Mouse (Mus musculus): Measurements from ENCODE around the gene Tmem232.
A peak's percentile ranks its signal among the peaks of the same experiment; 100 is the strongest.
"Not testable (repeated sequence)": the region's sequence is repeated elsewhere in the genome, so short reads cannot be mapped to it uniquely, and the experiment has no call there.

Gene Tmem232

DNA sequence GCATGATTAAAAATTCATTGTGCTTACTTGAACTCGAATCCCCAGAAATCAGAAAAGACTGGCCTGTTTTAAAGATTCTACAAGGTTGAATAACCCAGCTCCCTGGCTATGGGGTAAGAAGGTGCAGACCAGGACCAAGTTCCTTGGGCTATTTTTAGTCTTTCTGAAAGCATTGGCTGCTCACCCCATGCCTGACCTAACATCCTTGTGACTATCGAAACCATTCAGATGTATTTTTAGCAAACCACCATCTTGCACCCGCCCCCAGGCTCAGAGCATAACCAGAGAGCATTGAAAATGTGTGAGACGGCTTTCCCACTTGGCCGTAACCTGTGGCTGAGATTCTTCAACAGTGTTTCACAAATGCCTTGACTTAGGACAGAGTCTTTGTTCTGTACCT is 13.1 kb downstream of the Tmem232 start:
- no peak for DNase-seq (ENCODE audit: low spot score in 2 of 2)

DNA sequence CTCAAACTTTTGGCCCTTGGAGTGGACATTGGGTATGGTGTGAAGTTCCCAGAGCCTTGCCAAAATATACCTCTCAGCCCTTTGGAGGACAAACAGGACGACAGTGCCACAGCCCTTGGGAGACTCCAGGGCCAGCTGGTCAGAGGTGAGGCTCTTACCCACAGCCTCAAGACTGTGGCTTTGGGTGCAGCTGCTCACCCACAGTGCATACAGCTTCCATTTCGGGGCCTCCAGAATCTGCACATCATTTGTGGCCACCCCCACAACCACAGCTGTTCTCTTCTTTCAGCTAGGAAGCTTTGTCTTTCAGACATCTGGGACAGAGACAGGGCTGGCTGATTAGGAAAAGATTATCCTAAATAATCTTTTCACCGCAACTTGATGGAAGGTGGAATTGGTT is 27.1 kb downstream of the Tmem232 start:
- DNase-seq (ENCODE audit: low spot score in 2 of 2): no peak

DNA sequence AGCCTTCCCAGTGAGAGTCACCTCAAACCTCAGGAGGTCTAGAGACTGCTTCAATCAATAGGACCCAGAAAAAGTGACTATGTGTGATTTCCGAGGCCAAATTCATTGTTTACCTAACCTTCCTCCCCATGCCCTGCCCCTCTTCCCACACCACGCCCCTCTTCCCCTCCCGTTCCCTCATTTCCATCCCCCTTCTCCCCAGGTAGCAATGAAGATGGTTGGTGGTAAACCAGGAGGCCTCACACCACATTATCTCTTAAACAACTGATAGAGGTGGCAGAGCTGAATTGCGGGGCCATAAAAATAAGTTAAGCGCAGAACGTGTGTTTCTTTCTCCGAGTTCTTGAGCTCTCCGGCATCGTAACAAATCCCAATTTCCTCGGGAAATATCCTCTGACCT is 55.9 kb downstream of the Tmem232 start:
- DNase-seq (ENCODE audit: low spot score in 2 of 2): no peak

DNA sequence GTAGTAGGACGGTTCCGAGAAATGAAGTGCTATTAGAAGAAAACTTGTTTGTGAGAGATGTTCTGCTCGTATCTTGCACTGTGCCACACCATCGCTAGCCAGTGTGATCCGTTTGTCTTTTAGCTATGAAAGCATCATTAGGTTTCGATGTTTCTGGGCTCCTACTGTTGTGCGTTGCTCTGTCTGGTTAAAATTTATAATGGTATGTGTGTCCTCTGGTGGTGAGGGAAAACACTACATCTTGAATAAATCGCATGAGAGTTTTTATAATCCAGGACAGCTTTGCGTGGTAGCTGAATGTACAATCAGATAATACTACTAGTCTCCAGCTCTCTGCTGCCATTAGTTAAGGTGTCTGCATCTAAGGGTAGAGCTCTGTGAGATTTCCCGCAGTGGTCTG is 63.8 kb downstream of the Tmem232 start:
- DNase-seq (ENCODE audit: low spot score in 2 of 2): no peak

DNA sequence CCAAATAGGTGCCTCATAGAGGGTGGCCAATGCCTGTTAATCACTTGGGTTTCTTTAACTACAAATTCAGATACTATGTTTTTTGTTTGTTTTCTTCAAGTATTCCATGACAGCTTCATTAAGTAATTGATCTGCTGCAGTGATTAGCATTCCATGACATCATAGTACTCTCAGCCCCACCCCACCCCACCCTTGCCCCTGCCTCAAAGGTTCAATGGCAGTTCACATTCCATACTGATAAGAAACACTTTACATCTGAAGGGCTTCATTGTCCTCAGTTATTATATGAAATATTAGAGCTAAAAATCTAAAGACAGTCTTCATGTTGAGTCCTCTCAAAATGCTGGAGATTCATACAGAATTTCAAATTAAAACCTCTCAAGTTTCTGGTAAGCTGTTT is 89.8 kb downstream of the Tmem232 start:
- DNase-seq (ENCODE audit: low spot score in 2 of 2): no peak

DNA sequence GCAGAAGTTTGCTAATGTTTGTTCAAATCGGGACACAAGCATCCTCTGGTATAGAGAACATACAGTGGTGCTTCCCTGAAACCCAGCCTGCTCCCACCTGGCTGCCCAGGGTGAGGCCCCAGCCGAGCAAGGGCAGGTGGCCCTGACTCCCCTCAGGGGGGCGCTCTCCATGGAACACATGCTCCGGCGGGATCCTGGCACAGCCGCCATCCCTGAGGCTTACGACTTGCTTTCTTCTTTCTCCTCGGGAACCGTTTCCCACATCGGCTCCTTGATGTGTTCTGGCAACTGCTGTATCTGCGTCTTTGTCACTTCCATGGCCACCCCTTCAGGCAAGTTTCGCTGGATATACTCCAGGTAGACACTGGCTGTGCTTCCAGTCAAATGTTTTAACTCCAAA is 102.7 kb downstream of the Tmem232 start:
- DNase-seq (ENCODE audit: low spot score in 2 of 2): not testable (repeated sequence)

DNA sequence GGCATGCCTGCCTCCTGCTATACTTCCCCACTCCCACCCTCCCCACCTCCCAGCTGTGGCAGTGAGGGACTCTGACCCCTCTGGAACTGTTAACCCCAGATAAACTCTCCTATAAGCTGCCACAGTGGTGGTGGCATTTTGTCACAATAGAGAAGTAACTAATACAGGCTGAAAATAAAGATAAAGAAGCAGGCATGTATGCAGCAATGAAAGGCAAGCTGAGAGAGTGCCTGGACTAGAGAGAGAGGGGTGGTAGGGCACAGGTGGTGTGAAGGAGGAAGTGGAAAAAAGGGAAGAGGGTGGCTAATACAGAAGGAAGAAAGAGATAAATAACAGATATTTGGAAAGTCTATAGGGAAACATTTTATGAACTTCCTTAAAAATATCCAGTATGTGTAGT is 121.5 kb downstream of the Tmem232 start:
- DNase-seq (ENCODE audit: low spot score in 2 of 2): no peak

DNA sequence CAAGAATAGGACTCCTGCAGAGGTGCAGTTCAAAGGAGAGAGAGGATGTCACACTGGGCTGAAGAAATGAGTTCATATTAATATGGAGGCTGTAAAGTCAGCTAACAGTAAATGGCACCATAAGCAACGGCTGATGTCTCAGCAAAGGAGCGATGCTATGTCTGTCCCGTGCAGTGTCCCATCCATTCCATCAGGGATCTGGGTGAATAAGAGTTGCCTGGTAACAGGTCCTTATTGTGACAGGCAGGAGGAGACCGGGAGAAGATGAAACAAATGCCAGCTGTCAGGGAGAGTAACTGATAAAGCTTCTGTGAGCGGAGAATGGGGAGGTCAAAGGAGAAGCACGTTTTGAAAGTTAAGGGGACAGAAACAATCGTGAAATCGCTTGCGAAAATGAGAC is 135.3 kb downstream of the Tmem232 start:
- DNase-seq (ENCODE audit: low spot score in 2 of 2): no peak

DNA sequence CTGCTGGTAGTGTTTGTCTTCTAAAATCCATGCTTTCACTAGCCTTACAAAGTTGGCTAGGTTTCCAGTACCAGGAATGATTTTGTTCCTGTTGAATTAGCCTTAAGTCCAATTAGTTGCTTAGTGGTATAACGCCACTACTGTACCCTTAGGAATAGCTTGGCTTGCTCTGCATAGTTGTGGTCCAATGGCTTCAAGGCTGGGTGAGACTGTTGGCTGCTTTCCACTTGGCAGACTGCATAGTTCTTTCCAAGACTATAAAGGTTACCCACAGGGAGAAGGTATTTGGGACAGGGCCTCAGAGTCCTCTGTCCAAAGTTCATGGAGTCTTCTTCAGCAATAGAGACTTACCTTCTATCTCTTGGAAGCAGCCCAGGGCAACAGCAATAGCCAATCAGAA is 139.7 kb downstream of the Tmem232 start:
- no peak for DNase-seq (ENCODE audit: low spot score in 2 of 2)

DNA sequence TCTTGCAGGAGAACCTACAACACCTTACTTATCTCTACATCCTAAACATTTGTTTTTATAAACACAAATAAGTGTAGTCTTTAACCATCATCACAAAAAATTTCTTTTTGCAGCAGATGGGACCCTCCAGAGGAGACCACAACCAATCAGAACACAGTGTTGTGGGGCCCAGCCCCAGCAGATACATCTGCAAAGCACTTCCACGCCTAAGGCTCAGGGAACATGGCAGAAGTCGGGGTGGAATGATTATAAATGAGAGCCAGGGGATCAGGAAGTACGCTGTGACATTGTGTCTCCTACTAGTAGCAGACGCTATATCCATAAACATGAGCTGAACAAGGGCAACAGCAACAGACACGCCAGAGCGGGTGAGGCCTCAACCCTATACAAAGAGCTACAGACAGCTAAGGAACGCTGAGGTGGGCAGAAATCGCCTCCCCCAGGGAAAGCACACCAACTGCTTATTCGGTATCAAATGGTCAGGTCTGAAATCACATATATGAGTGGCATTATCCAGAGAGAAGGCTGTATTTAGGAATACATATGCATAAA is 156.1 kb downstream of the Tmem232 start:
- no peak for DNase-seq (ENCODE audit: low spot score in 2 of 2)

DNA sequence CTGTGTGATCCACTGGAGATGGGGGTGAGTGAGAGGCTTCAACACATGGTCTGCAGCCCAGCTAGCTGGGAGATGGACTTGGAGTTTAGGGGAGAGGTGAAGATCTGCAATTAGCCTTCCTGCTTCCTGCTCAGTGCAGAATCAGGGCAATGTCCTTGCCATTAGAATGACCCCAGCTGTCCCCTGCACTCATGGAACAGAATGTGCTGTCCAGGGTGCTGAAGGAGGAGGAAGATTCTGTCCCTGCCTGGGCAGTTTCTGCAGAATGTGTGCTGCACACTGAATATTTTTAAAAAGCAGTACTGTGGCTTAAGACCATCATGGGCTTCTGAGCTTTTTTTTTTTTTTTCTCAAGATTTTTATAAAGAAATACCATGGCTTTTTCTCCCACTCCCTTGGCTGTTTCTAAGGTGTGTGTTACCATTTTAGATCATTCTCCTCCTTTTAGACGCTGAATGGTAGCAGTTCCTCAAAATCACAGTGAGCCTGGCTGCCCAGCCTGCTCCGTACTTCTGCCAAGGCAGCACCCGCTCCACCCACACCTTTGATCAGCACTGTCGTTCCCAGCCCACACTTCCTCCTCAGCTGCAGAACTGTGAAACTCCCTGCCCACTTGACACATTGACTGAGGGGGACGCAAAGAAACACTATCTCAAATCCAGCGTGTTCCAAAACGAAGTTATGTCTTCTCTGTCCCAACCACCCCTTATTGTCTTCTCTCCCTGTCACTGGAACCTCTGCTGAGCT is 170.4 kb downstream of the Tmem232 start:
- peak; percentile 62 to 77 for DNase-seq (ENCODE audit: low spot score in 2 of 2)

DNA sequence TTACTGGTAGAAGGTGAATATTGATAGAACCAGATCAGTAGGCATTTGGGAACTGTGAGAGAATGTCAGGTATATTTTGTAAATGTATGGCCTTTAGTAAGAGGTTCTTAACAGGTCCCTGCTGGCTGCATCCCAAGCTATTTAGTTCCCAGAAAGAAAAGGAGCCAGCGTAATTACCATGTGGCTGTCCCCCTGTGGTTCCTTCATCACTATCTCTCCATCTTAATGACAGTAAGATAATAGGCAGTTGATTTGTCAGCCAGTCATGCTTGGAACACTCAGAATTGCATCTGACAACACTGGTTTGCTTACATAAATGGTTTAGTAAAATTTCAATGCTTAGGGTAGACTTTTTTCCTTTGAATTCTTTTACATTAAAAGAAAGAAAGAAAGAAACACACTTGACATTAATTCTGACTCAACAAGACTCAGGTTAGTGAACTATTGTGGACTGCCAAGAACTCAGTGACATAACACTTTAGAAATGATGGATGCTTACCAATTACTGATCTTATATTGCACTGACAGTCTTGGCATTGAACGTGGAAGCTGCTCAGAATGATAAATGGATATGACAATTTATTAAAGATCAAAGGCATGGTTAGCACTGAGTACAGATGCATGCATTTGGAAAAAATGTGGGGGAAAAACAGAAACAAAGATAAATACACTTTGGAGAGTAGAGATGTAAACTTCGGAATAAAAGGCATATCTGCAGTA is 174.9 kb downstream of the Tmem232 start:
- DNase-seq (ENCODE audit: low spot score in 2 of 2): no peak

DNA sequence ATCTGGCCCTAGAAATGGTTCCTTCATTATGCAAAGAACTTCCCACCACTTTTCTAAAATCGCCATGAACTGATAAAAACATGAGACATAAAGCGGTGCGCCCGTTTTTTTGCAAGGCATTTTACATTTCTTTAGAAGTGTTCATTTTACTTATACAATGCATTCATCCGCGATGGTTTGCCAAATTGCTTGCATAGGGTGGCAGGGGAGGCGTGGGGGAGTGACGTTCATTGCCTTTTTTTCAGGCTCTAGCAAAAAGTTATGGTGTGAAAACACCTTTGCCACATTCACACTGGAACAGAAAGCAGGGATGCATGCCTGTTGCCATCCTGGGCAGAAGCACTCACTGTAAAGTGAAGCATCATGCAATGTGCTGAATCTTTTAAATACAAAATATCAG is 188.7 kb downstream of the Tmem232 start:
- no peak for DNase-seq (ENCODE audit: low spot score in 2 of 2)

DNA sequence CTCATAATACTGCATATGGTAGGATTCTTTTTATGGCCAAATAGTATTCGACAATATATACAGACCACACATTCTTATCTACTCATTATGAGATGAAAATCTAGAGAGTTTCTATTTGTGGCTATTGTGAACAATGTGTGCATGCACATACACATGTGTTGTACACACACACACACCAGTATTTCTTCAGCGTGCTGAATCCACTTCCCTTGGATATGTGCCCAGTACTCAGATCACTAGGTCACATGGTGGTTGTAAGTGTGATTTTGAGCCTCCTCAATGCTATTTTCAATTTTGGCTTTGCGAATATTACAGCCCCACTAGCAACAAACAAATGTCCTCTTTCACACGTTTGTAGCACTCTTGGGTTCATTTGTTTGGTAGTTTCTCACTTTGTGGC is 200.6 kb downstream of the Tmem232 start:
- DNase-seq (ENCODE audit: low spot score in 2 of 2): no peak

DNA sequence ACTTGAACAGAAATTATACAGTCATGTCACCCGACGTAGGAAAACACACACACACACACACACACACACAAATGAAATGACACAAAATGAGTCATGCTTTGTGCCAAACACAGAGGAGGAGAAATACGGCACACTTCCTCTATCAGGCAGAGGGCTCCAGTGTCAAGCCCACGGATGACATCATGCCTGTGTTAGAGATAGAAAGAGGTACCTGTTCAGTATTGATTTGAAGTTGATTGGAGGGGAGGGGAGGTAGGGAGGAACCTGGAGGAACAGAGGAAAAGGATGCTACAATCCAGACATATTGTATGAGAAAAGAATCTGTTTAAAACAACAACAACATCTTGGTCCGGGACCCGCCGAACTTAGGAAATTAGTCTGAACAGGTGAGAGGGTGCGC is 209.8 kb downstream of the Tmem232 start:
- DNase-seq (ENCODE audit: low spot score in 2 of 2): no peak

DNA sequence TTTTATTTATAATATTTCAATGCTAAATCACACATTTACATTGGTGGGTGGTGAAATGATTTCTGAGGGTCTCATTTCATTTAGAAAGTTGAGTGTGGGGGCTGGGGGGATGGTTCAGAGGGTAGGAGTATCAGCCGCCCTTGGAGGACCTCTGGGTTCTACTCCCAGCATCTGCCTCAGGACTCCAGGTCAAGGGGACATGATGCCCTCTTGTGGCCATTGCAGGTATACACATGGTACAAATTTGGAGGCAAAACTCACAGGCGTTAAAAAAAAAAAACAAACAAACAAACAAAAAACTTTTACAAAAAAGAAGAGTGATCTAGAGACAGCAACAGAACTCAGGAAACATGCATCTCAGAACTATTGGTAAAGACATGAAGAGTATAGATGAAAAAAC is 215.3 kb downstream of the Tmem232 start:
- DNase-seq (ENCODE audit: low spot score in 2 of 2): peak in 1 of 2 experiments; percentile 13

DNA sequence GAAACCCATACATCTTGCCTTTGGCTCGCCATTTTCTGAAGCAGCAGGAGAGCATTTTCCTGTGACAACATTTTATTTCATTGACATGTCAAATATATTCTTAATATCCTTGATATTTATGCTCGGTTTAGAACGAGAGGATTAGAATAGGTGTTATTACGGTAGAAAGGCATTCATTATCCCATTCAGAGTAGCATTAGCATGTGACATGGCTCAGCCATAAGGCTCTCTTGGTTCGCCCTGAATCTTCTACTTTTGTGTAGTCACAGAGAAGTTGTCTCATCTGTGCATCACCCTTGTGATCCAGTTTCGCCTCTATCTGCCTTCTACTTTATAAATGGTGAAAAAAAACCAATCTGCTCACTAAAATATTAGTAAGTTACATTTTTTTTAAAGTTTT is 220.0 kb downstream of the Tmem232 start:
- no peak for DNase-seq (ENCODE audit: low spot score in 2 of 2)

DNA sequence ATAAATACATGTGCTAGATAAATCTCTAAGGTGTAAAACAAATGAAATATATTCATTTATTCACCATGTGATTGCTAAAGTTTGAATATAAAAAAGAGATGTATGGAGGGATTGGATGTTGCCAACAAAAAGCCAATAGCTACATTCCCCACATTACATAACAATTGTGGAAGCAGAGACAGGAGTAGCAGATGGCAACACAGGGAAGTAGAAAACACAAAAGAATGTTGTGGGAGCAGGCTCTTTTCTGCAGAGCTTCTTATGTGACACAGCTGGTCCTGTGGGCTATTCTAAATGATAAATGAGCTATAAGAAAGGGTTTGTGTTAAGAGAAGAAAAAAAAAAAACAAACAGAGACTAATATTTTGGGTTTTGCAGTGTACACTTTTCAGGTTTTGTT is 240.6 kb downstream of the Tmem232 start:
- no peak for DNase-seq (ENCODE audit: low spot score in 2 of 2)

DNA sequence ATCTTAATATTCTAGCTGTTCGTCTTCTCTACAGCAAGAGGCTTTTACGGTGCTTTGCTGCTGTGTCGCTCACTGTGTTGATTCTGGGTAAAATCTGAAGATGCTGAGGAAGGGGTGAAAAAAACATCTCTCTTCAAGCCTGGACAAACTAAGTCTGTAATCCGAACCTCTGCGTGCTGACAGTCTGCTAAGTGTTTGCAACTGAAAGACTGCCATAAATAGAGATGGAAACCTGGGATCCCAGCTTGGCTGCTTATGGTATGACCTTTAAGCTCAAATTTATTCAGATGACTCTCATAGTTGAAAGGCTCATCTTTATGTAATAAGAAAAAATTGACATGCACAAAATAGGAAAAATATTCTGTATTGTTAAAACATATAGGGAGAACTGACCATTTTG is 242.8 kb downstream of the Tmem232 start:
- no peak for DNase-seq (ENCODE audit: low spot score in 2 of 2)

DNA sequence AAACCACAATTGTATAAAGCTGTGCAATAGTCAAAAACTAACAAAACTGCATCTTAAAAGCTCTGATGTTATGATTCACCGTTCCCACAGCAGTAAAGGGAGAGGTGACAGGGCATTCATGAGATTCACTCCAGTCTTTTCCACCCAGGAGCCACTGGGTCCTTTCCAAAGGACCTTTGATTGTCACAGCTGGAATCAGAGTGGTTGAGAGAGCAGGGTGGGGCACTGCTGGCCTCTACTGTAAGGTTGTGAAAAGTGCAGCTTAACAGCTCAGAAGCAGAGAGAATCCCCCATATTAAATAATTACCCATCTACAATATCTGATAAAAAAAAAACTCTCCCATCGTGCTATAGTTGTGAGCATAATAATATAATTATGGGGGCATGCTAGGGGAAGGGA is 288.4 kb downstream of the Tmem232 start:
- DNase-seq (ENCODE audit: low spot score in 2 of 2): no peak

DNA sequence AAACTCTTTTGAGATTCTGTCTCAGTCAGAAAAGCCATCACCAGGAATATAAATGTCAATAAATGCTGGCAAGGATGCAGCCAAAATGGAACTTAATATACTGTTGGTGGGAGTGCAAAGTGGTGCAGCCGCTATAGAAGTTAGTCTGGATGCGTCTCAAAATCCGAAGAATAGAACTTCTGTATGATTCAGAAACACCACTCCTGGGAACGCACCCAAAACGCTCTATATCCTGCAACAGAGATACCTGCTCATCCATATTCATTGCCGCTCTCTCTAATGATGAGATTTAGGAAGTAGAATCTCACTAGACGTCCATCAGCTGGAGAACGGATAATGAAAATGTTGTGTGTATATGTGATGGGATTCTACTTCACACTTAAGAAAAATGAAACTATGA is 290.3 kb downstream of the Tmem232 start:
- no peak for DNase-seq (ENCODE audit: low spot score in 2 of 2)

DNA sequence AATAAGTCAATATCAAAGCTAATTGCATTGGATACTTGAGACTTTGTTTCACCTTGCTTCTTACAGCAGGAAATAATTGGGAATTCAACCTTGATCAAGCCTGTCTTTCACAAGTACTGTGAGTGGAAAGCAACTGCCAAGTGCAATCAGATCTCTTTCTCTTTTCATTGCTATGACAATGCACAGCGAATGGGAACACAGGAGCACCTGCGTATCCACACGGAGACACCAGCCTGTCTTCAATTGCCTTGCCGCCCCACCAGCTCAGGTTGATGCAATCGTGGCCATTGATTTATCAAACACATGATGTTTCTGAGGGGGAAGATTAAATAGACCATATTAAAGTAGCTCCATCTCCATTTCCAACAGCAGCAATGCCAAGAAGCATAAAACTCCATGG is 296.9 kb downstream of the Tmem232 start:
- DNase-seq (ENCODE audit: low spot score in 2 of 2): no peak

DNA sequence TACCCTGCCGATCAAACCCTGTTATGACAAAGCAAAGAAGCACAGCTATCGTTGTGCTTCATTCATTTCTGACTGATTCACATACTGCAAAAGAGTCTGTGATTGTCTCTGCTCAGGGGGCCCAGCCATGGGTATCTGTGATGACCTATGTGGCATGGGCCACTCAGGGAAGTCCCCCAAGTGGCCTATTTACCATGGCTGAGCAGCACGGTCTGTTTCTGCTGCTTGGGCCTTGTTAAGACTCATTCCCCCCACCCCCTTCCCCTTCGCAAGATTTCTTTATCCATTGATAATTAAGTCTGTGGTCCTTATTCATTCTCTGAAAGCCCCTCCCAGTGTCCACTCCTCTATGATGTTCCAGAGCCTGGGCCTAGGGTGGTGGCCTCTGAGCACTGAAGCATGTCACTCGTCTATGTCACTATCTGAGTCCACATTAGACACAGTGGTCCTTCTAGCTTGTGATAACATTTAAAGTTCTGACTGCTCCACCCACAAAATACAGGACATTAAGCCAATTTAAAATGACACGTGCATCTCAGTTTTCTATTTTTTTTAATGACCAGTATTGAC is 315.1 kb downstream of the Tmem232 start:
- DNase-seq (ENCODE audit: low spot score in 2 of 2): no peak

Measured in frontal cortex, postnatal 14 days (tissue).